Mouse (Mus musculus): ENCODE data around the gene Shroom3.
"Not testable (repeated sequence)": the region's sequence is repeated elsewhere in the genome, so short reads cannot be mapped to it uniquely, and the experiment has no call there.

Shroom3 gene

GRCm38 (mm10) chr5:92887501-92887900 is 204.3 kb downstream of the Shroom3 start:
- in situ Hi-C loops (cut with MboI, MseI), result no loop called here

GRCm38 (mm10) chr5:92888628-92889241 is 205.5 kb downstream of the Shroom3 start:
- in situ Hi-C loops (cut with MboI, MseI), result no loop called here

GRCm38 (mm10) chr5:92890902-92891301 is 207.7 kb downstream of the Shroom3 start:
- in situ Hi-C loops (cut with MboI, MseI), result no loop called here

GRCm38 (mm10) chr5:92893284-92893683 is 210.0 kb downstream of the Shroom3 start:
- in situ Hi-C loops (cut with MboI, MseI), result no loop called here

GRCm38 (mm10) chr5:92893711-92894110 is 210.5 kb downstream of the Shroom3 start:
- in situ Hi-C loops (cut with MboI, MseI), result no loop called here

GRCm38 (mm10) chr5:92895877-92896276 is 212.6 kb downstream of the Shroom3 start:
- in situ Hi-C loops (cut with MboI, MseI), result no loop called here

GRCm38 (mm10) chr5:92896725-92897280 is 213.6 kb downstream of the Shroom3 start:
- in situ Hi-C loops (cut with MboI, MseI), result no loop called here

- in situ Hi-C loops (cut with MboI, MseI), result no loop called here
Observed at GRCm38 (mm10) chr5:92897766-92898745, 214.8 kb downstream of the Shroom3 start.

- in situ Hi-C loops (cut with MboI, MseI), result no loop called here
Observed at GRCm38 (mm10) chr5:92900470-92900869, 217.2 kb downstream of the Shroom3 start.

- in situ Hi-C loops (cut with MboI, MseI), result no loop called here
Observed at GRCm38 (mm10) chr5:92901870-92902269, 218.6 kb downstream of the Shroom3 start.

GRCm38 (mm10) chr5:92905146-92905545 is 221.9 kb downstream of the Shroom3 start:
- in situ Hi-C loops (cut with MboI, MseI), result no loop called here

GRCm38 (mm10) chr5:92905594-92906008 is 222.4 kb downstream of the Shroom3 start:
- in situ Hi-C loops (cut with MboI, MseI), result no loop called here

- in situ Hi-C loops (cut with MboI, MseI), result no loop called here
Observed at GRCm38 (mm10) chr5:92908227-92908626, 225.0 kb downstream of the Shroom3 start.

GRCm38 (mm10) chr5:92910838-92911237 is 227.6 kb downstream of the Shroom3 start:
- in situ Hi-C loops (cut with MboI, MseI), result no loop called here

- in situ Hi-C loops (cut with MboI, MseI), result no loop called here
Observed at GRCm38 (mm10) chr5:92915421-92915820, 232.2 kb downstream of the Shroom3 start.

- in situ Hi-C loops (cut with MboI, MseI), result no loop called here
Observed at GRCm38 (mm10) chr5:92917755-92918154, 234.5 kb downstream of the Shroom3 start.

- in situ Hi-C loops (cut with MboI, MseI), result no loop called here
Observed at GRCm38 (mm10) chr5:92918170-92918569, 234.9 kb downstream of the Shroom3 start.

- in situ Hi-C loops (cut with MboI, MseI), result no loop called here
Observed at GRCm38 (mm10) chr5:92918866-92919265, 235.6 kb downstream of the Shroom3 start.

- in situ Hi-C loops (cut with MboI, MseI), result no loop called here
Observed at GRCm38 (mm10) chr5:92919390-92919789, 236.2 kb downstream of the Shroom3 start.

GRCm38 (mm10) chr5:92920984-92921383 is 237.7 kb downstream of the Shroom3 start:
- in situ Hi-C loops (cut with MboI, MseI), result no loop called here

- in situ Hi-C loops (cut with MboI, MseI), result no loop called here
Observed at GRCm38 (mm10) chr5:92921728-92922127, 238.5 kb downstream of the Shroom3 start.

- in situ Hi-C loops (cut with MboI, MseI), result not testable (repeated sequence)
Observed at GRCm38 (mm10) chr5:92922981-92923380, 239.7 kb downstream of the Shroom3 start.

All from T-helper 17 cell (primary cell).